Mouse (Mus musculus): ENCODE results near the gene Tpr.

Gene Tpr

GRCm38 (mm10) chr1:150392638-150393487 is at the start of gene Tpr, which contains the start of gene Odr4:
Tpr (plus strand) TSS chr1:150392838.
Odr4 (minus strand) TSS chr1:150393080.
- DNase-seq (ENCODE audit: low spot score), result peak; percentile 95

DNA sequence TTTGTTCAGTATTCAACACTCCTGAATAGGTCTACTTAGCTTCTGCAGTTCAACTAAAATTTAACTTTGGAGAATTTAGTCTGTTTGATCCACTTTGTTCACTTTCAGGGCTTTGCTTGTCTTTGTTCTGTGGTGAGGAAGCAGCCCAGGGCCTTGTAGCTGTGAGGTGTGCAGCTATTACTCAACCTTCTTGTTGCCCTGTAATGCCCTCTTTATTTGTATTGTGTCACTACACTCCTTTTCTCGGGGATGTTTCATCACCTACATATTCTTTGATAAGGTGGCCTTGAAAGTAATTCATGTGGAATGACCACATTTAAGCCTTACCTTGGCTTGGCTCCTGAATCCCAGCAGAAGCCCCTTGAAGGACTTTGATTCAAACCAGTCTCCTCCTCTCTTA is 31.8 kb upstream of the Tpr start:
- no peak for DNase-seq (ENCODE audit: low spot score)

GRCm38 (mm10) chr1:150372895-150373294 is 19.7 kb upstream of the Tpr start:
- no peak for DNase-seq (ENCODE audit: low spot score)

- DNase-seq (ENCODE audit: low spot score), result no peak
Observed at GRCm38 (mm10) chr1:150374247-150374646, 18.4 kb upstream of the Tpr start.

- no peak for DNase-seq (ENCODE audit: low spot score)
Observed at GRCm38 (mm10) chr1:150384138-150384537, 8.5 kb upstream of the Tpr start.

DNA sequence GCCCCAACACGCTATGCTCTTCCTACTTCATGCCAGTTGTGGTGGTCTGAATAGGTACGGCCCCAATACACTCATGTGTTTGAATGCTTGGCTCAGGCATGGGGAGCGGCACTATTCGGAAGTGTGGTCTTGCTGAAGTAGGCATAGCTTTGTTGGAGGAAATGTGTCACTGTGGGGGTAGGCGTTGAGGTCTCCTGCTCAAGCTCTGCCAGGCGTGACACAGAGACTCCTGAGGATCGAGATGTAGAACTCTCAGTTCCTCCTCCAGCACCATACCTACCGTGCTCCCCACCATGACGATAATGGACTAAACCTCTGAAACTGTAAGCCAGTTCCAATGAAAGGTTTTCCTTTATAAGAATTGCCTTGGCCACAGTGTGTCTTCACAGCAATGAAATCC is 5.1 kb upstream of the Tpr start:
- no peak for DNase-seq (ENCODE audit: low spot score)

- no peak for DNase-seq (ENCODE audit: low spot score)
Observed at GRCm38 (mm10) chr1:150389390-150390129, 3.1 kb upstream of the Tpr start.

DNA sequence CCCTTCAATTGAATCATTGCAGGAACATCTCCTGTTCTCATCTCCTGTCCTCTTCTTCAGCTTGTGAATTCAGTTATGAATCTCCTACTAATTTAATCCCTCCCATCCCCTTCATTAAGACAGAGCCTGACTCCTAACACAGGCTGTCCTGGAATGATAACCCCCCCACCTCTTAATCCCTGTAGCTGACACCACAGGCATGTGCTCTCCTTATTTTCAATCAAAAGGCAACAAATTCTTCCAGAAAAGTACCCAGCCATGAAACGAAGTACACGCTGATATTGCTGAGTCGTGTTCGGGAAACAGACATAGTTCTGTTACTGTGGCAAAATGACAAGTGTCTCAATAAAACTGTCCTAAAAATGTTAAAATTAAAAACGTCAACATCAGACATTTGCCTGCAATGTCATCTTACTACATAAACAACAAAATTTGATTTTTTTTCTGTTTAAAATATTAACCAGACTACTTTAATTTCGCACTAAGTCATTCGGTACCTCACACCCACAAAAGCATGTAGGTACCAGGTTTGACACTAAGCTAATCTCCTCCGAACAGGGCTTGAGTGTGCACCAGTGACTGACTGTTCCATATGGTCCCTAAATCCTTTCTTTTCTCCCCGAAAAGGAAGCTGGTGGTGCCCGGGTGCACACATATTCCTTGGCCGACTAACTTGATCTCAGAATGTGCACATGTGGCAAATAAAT is 554 bp upstream of the Tpr start:
- DNase-seq (ENCODE audit: low spot score), result no peak

- DNase-seq (ENCODE audit: low spot score), result no peak
Observed at GRCm38 (mm10) chr1:150393488-150393852, 832 bp downstream of the Tpr start.

- no peak for DNase-seq (ENCODE audit: low spot score)
Observed at GRCm38 (mm10) chr1:150396001-150396400, 3.4 kb downstream of the Tpr start.

DNA sequence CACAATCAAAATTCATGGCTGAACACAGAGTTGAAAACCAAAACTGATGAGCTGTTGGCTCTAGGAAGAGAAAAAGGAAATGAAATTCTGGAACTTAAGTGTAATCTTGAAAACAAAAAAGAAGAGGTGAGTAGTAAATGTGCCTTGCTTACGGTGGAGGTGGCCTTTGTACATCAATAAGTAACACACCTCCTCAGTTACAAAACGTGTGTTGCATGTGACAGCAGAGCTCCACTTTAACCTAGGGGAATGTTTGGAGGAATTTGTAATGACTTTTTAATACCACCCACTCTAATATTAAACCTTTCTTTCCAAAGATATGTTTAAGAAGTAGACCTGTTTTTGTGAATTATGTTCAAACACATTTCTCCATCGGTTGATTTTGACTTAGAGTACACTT is 11.3 kb downstream of the Tpr start:
- DNase-seq (ENCODE audit: low spot score), result no peak

DNA sequence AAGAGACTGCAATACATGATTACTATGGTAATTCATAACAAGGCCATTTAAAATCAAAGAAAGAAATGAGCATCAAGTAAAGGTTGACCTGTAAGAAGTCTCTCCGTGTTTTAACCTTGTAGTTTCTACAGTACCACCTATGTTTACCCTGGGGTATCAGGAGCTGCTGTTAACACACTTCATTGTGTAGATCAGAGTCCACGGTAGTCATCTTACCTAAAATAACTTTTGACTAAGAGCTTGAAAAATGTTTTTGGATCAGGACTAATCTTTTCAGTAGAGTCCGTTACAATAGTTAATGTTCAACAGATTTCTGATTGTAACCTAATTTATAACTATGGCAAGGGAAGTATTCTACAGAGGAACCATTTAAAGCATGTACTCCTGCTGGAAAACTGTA is 11.9 kb downstream of the Tpr start:
- no peak for DNase-seq (ENCODE audit: low spot score)

DNA sequence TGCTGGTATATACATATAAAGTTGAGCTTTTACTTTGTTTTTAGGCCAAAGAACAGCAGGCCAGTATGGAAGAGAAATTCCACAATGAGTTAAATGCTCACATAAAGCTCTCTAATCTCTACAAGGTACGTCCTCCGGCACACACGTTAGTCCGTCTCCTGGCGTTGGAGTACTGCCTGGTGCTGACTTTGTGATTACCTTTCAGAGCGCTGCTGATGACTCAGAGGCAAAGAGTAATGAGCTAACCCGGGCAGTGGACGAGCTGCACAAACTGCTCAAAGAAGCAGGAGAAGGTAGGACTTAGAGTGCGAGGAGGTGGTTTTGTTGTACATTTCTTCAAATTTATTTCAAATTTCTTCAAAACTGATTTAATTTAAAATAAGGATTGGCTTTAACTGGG is 14.6 kb downstream of the Tpr start:
- no peak for DNase-seq (ENCODE audit: low spot score)

DNA sequence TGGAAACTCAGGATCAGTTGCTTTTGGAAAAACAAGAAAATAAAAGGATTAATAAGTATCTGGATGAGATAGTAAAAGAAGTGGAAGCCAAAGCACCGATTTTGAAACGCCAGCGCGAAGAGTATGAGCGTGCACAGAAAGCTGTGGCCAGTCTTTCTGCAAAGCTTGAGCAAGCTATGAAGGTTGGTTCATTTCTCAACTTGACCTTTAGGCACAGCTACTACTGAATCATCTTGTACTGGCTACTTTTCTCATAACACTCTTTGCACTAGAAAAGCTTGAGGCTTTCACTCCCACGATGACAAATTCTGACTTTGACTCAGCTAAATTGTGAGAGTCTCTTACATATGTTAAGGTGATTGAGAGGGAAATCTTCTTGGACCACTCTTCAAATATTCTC is 17.4 kb downstream of the Tpr start:
- no peak for DNase-seq (ENCODE audit: low spot score)

GRCm38 (mm10) chr1:150416006-150416405 is 23.4 kb downstream of the Tpr start:
- no peak for DNase-seq (ENCODE audit: low spot score)

DNA sequence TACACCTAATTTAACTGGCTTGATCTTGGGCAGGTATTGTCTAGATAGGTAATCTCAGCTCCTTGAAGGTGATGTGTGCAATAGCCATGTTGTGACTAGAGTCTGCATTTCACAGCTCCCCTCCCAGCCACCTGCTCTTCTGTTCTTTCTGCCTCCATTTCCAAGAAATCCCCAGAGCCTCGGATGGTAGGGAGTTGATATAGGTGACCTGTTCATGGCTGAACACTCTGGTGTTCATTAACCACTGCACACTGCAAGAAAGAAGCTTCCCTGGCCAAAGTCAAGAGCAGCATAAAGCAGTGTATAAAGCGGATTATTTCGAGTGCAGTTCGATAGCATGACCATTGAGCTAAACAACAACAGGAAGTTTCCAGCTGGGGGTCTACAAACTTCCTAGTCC is 25.8 kb downstream of the Tpr start:
- no peak for DNase-seq (ENCODE audit: low spot score)

DNA sequence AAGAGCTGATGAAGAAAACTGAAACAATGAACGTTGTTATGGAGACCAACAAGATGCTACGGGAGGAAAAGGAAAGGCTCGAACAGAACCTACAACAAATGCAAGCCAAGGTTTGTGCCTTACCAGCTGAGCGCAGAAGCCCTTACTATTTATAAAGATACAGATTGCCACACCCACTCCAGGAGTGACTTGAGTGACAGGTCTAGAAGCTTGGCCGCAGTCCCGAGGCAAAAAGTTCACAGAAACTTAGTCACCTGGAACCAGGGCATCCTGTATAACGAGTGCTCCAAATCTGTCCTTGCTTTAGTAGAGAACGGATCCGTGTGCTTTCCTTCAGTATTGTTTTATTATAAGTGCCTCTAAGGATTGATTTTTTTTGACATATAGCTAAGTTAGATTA is 33.0 kb downstream of the Tpr start:
- no peak for DNase-seq (ENCODE audit: low spot score)

- no peak for DNase-seq (ENCODE audit: low spot score)
Observed at GRCm38 (mm10) chr1:150426216-150426615, 33.6 kb downstream of the Tpr start.

GRCm38 (mm10) chr1:150438641-150439040 is 46.0 kb downstream of the Tpr start:
- no peak for DNase-seq (ENCODE audit: low spot score)

GRCm38 (mm10) chr1:150441731-150442130 is 49.1 kb downstream of the Tpr start:
- no peak for DNase-seq (ENCODE audit: low spot score)

GRCm38 (mm10) chr1:150458977-150459376 is 66.3 kb downstream of the Tpr start:
- DNase-seq (ENCODE audit: low spot score), result no peak

DNA sequence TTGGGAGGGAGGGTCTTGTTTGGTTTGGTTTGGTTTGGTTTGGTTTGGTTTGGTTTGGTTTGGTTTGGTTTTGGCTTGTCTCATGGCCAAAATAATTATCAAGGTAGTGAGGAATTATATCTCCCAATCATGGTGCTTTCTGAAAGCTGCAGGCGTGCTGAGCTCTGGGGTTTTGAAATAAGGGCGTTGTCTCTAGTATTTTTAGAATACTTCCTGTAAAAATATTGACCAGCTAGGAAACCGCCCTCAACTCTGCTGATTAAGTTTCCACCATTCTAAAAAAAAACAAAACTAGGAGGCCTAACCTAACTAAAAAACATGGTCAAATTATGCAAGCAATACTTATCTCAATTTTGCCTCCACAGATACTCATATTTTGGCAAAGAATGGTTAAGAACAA is 67.0 kb downstream of the Tpr start:
- no peak for DNase-seq (ENCODE audit: low spot score)

DNA sequence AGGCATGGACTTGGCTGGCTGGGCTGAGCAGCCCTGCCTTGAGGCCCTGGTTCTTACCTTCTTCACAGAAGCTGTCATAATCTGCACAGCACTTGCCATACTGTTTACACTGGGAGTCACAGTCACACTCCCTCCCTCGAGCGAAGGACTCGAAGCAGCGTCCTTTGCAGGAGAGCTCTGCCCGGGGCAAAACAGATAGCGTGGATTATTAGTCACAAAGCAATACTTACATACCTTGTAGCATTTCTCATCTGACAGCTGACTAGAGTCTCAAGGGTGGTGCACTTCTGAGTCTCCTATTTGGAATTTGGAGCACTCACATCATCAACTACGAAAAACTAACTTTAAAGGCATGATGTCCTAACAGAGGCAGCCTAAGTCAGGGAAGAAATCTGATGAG is 68.0 kb downstream of the Tpr start:
- no peak for DNase-seq (ENCODE audit: low spot score)

Measured in ovary, postnatal 10 days (tissue).